Mouse (Mus musculus): ENCODE results near the gene 1810037I17Rik. TPM values are rescaled to one million over a fixed set of nuclear protein-coding genes. Genes with fewer than 3 reads are reported as not detected.

The 1810037I17Rik gene
- total and polyA plus RNA-seq, 3 experiments, result 75.6 to 132 (median 106) TPM

DNA sequence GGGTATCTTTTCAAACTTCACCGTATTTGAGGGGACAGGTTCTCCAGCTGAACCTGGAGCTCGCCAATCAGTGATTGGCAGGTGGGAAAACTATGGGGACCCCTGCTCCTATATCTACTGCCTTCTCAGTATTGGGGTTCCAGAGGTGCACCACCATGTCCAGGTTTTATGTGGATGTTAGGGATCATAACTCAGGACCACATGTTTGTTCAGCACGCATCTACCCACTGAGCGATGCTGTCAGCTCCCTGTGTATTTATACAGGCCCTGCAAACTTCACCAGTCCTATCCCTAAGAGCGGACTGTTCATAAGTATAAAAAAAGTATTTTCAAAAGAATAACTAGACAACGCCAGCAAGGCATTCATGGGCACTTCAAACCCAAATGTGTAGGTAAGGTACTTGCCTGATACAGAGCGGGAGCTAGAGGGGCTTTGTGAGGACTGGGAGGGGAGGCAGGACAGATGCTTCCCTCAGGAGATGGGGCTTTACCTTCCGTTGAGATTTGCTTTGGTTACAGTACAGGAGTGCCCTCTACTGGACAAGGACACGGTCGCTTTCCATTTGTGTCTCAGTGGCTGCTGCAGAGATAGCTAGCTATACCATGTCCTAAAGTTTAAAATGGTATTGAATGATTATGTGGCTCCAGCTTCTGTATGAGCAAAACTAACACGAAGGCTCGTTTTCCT is 20.1 kb upstream of the 1810037I17Rik start:
- no peaks in the 10 kb centered on the region for H3K36me3 ChIP-seq (replicated peaks in 1 of 2; ENCODE audit: control insufficient read depth in 1 of 2, insufficient read depth in 1 of 2, low read length in 1 of 2)
- no peak overlapping the region for H3K9ac ChIP-seq (ENCODE audit: insufficient read depth, low read depth)
- no peak overlapping the region for H3K4me3 ChIP-seq (replicated peaks in 1 of 3; ENCODE audit: low read depth in 2 of 3, low read length in 2 of 3, poor library complexity in 1 of 3)
- no peak overlapping the region for H3K4me2 ChIP-seq (ENCODE audit: insufficient read depth, low read depth, poor library complexity, severe bottlenecking)
- no peaks in the 10 kb centered on the region for H3K79me2 ChIP-seq (replicated peaks; ENCODE audit: control insufficient read depth, extremely low read depth, insufficient read depth, poor library complexity, severe bottlenecking)
- no peak for TF ChIP-seq MXI1 (IDR thresholded peaks at IDR 0.05; ENCODE audit: low read depth, low read length)
- TF ChIP-seq SMC3 (IDR thresholded peaks at IDR 0.05; ENCODE audit: low read depth, low read length), result peak; percentile 79
- no peak for TF ChIP-seq HCFC1 (IDR thresholded peaks at IDR 0.05; ENCODE audit: low read depth, low read length)
- 0 out of 2 replicates have a peak, but pooled peaks have one; percentile 27 for TF ChIP-seq NELFE (IDR thresholded peaks at IDR 0.05; ENCODE audit: low read depth, low read length)
- peak; percentile 24 for TF ChIP-seq ZC3H11A (IDR thresholded peaks at IDR 0.05; ENCODE audit: low read depth, low read length)
- no peak for TF ChIP-seq POLR2AphosphoS2 (IDR thresholded peaks at IDR 0.05; ENCODE audit: low read depth, low read length)
- TF ChIP-seq RAD21 (IDR thresholded peaks at IDR 0.05; ENCODE audit: low read depth, low read length), result peak; percentile 92
- no peak for TF ChIP-seq PAX5 (IDR thresholded peaks at IDR 0.05; ENCODE audit: low read length)
- 0 out of 2 replicates have a peak, but pooled peaks have one; percentile 23 for TF ChIP-seq MAZ (IDR thresholded peaks at IDR 0.05; ENCODE audit: low read depth, low read length)
- peak; percentile 76 to 88 for TF ChIP-seq CTCF (conservative IDR thresholded peaks at IDR 0.05 in 1 of 2, IDR thresholded peaks at IDR 0.05 in 1 of 2; ENCODE audit: low read depth in 2 of 2, low read length in 2 of 2)
- no peaks in the 10 kb centered on the region for H3K27me3 ChIP-seq (replicated peaks)
- dilution Hi-C loops (cut with MboI; ENCODE audit: extremely low pct_ligation_motif_present, extremely low pct_unique_long_range_greater_than_20kb, low sequenced_read_pairs), result no loop called here
- in situ Hi-C loops (cut with MboI; ENCODE audit: low pct_ligation_motif_present, low pct_unique_long_range_greater_than_20kb, low sequenced_read_pairs), result loop anchor here (25.0 kb wide), 2 partner anchors 267 to 617 kb away; partner anchors contain the start of gene Bcar3
- peak; percentile 64 for DNase-seq (ENCODE audit: extremely low read depth)
- no peaks in the 10 kb centered on the region for H3K9me3 ChIP-seq (replicated peaks; ENCODE audit: low read length)
- no peak overlapping the region for H3K27ac ChIP-seq (ENCODE audit: insufficient read depth, low read depth)
- peaks cover 0 to 5% of the 10 kb centered on the region in 2 experiments; a peak in 1 of 4 replicates for H3K4me1 ChIP-seq (ENCODE audit: control insufficient read depth in 1 of 2, insufficient read depth in 2 of 2)

DNA sequence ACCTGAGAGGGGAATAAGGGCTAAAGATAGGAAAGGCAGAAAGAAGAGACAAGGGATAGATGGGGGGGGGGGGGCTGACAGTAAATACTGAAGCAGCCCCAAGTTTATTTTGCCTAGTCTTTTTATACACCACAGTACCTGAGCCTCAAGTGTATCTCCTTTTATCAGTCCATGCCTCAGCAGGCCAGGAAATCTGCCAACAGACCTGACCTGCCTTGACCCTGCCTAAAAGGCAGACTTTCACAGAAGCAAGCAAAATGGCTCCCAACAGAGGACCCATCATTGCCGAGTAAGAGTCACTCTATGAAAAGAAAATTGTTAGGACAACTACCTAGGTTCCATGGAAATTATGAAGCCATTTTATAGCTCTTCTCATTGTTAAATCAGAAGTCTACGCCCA is 16.2 kb upstream of the 1810037I17Rik start:
- Histone ChIP-seq H3K9me3 (replicated peaks; ENCODE audit: low read length) (no peaks in the 10 kb centered on the region), H3K79me2 (replicated peaks; ENCODE audit: control insufficient read depth, extremely low read depth, insufficient read depth, poor library complexity, severe bottlenecking) (no peaks in the 10 kb centered on the region), H3K27ac (ENCODE audit: insufficient read depth, low read depth) (no peak overlapping the region), H3K4me1 (ENCODE audit: control insufficient read depth in 1 of 2, insufficient read depth in 2 of 2) (peaks cover 0 to 5% of the 10 kb centered on the region in 2 experiments; a peak in 1 of 4 replicates), H3K27me3 (replicated peaks) (no peaks in the 10 kb centered on the region), H3K36me3 (replicated peaks in 1 of 2; ENCODE audit: control insufficient read depth in 1 of 2, insufficient read depth in 1 of 2, low read length in 1 of 2) (no peaks in the 10 kb centered on the region), H3K4me2 (ENCODE audit: insufficient read depth, low read depth, poor library complexity, severe bottlenecking) (no peak overlapping the region), H3K4me3 (replicated peaks in 1 of 3; ENCODE audit: low read depth in 2 of 3, low read length in 2 of 3, poor library complexity in 1 of 3) (no peak overlapping the region), H3K9ac (ENCODE audit: insufficient read depth, low read depth) (no peak overlapping the region)
- DNase-seq (ENCODE audit: extremely low read depth), result no peak
- dilution Hi-C loops (cut with MboI; ENCODE audit: extremely low pct_ligation_motif_present, extremely low pct_unique_long_range_greater_than_20kb, low sequenced_read_pairs), result no loop called here
- no peak for TF ChIP-seq CTCF (conservative IDR thresholded peaks at IDR 0.05 in 1 of 2, IDR thresholded peaks at IDR 0.05 in 1 of 2; ENCODE audit: low read depth in 2 of 2, low read length in 2 of 2)
- no peak for TF ChIP-seq JUN (IDR thresholded peaks at IDR 0.05; ENCODE audit: insufficient read depth, low read depth, low read length)
- TF ChIP-seq ELF1 (IDR thresholded peaks at IDR 0.05; ENCODE audit: low read depth, low read length), result no peak
- no peak for TF ChIP-seq MAZ (IDR thresholded peaks at IDR 0.05; ENCODE audit: low read depth, low read length)
- in situ Hi-C loops (cut with MboI; ENCODE audit: low pct_ligation_motif_present, low pct_unique_long_range_greater_than_20kb, low sequenced_read_pairs), result loop anchor here (25.0 kb wide), 2 partner anchors 271 to 621 kb away; partner anchors contain the start of gene Bcar3
